Mouse (Mus musculus) gonadal fat pad, adult 2 months (tissue): ENCODE results near the gene Gm19426. TPM values are rescaled to one million over a fixed set of nuclear protein-coding genes. Genes with fewer than 3 reads are reported as not detected.
"Not testable (repeated sequence)": the region's sequence is repeated elsewhere in the genome, so short reads cannot be mapped to it uniquely, and the experiment has no call there.

ENCODE experiments used
- DNase-seq: peaks from one replicate; pipeline ENCODE4 v3.0.0-alpha.2; 2012; ENCODE audit warnings: low read depth
- polyA plus RNA-seq: library from polyadenylated mRNA; depleted of rRNA; stranded (reverse); fragments of >200 nt; gene quantifications from 2 replicates; pipeline ENCODE4 v1.2.3, GENCODE M21; 2012

Gm19426 gene
- polyA plus RNA-seq, 1 experiment, result 3.5 TPM

- no peak for DNase-seq
These were observed 6.7 kb upstream of the Gm19426 start for GRCm38 (mm10) chr2:84750115-84750514.

- no peak for DNase-seq
These were observed 671 bp upstream of the Gm19426 start for GRCm38 (mm10) chr2:84744126-84744525.

- DNase-seq, result no peak
These were observed 788 bp downstream of the Gm19426 start for GRCm38 (mm10) chr2:84742451-84743283.

- DNase-seq, result no peak
These were observed 1.5 kb downstream of the Gm19426 start for GRCm38 (mm10) chr2:84741841-84742450.

GRCm38 (mm10) chr2:84740608-84741333 is 2.7 kb downstream of the Gm19426 start:
- DNase-seq, result no peak

- DNase-seq, result no peak
These were observed 5.1 kb downstream of the Gm19426 start for GRCm38 (mm10) chr2:84738271-84738911.

- no peak for DNase-seq
These were observed 6.0 kb downstream of the Gm19426 start for GRCm38 (mm10) chr2:84737451-84737925.

GRCm38 (mm10) chr2:84736312-84737161 is 6.9 kb downstream of the Gm19426 start:
- DNase-seq, result no peak

GRCm38 (mm10) chr2:84735346-84735920 is 8.0 kb downstream of the Gm19426 start:
- no peak for DNase-seq

GRCm38 (mm10) chr2:84734919-84735318 is 8.5 kb downstream of the Gm19426 start:
- no peak for DNase-seq

- no peak for DNase-seq
These were observed 9.0 kb downstream of the Gm19426 start for GRCm38 (mm10) chr2:84734351-84734864.

- DNase-seq, result no peak
These were observed 9.7 kb downstream of the Gm19426 start, which contains the start of gene Ypel4 for GRCm38 (mm10) chr2:84733579-84734300. TSS of gene Ypel4 (plus strand) at chr2:84734058.

- DNase-seq, result no peak
These were observed 11.1 kb downstream of the Gm19426 start for GRCm38 (mm10) chr2:84732394-84732793.

- DNase-seq, result no peak
These were observed 12.2 kb downstream of the Gm19426 start for GRCm38 (mm10) chr2:84731206-84731605.

- not testable (repeated sequence) for DNase-seq
These were observed 15.3 kb downstream of the Gm19426 start for GRCm38 (mm10) chr2:84728191-84728590.

GRCm38 (mm10) chr2:84727172-84727858 is 16.1 kb downstream of the Gm19426 start, which contains the start of gene Clp1:
TSS of gene Clp1 (minus strand) at chr2:84727350.
- no peak for DNase-seq

GRCm38 (mm10) chr2:84726716-84727115 is 16.7 kb downstream of the Gm19426 start:
- no peak for DNase-seq

GRCm38 (mm10) chr2:84725770-84726169 is 17.7 kb downstream of the Gm19426 start:
- no peak for DNase-seq

- no peak for DNase-seq
These were observed 19.6 kb downstream of the Gm19426 start for GRCm38 (mm10) chr2:84723856-84724255.
